8 mouse cellular contexts compared by ENCODE assay signal in the genomic region with DNA sequence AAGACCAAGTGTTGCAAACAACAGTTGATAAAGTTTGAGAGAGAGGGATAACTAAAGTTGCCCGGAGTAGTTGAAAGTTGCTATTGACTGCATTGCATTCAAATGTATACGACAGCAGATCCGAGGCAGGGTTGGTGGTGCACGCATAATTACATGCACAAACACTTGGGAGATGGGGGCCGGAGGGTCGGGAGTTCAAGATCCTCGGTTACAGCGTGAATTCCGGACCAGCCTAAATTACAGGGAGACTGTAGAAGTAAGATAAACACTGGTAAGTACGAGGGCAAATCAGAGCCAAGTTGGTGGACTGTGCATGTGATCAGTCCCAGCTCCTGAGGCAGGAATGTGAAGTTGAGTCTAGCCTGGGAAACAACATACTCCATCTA. TPM values are rescaled to one million over a fixed set of nuclear protein-coding genes. Genes with fewer than 3 reads are reported as not detected.
DNase-seq lines count a peak whose midpoint lies in the region; ATAC-seq and TF ChIP-seq lines count a peak whose summit lies in the region.

No protein-coding gene starts in this region.

- no peak overlapping the region for H3K27ac ChIP-seq in thymus, adult 2 months (ENCODE audit: control insufficient read depth, insufficient read depth, low read length)
- no peak overlapping the region for H3K27ac ChIP-seq in forebrain, embryonic 11.5 days (ENCODE audit: low read depth, low read length)
- H3K27ac ChIP-seq in liver, embryonic 11.5 days (ENCODE audit: low read depth, low read length): no peak overlapping the region
- H3K27ac ChIP-seq in stomach, postnatal 0 days (replicated peaks): no peak overlapping the region

- no peak for TF ChIP-seq CTCF in thymus, adult 2 months (IDR thresholded peaks at IDR 0.05; ENCODE audit: borderline replicate concordance, control insufficient read depth, extremely low read depth, insufficient read depth, low read length, poor library complexity)
- TF ChIP-seq CTCF in stomach, postnatal 0 days (IDR thresholded peaks at IDR 0.05; ENCODE audit: low read depth): no peak

- WGBS in thymus, adult 2 months: 2% methylated on average over 10 of the region's 10 CpGs
- 2% methylated on average over 10 of the region's 10 CpGs for WGBS in forebrain, embryonic 11.5 days
- WGBS in liver, embryonic 11.5 days: 3% methylated on average over 10 of the region's 10 CpGs
- WGBS in stomach, postnatal 0 days: 2% methylated on average over 10 of the region's 10 CpGs

- peaks cover 27% of the 10 kb centered on the region for H3K36me3 ChIP-seq in thymus, adult 2 months (ENCODE audit: control insufficient read depth, insufficient read depth, low read length)
- H3K36me3 ChIP-seq in forebrain, embryonic 11.5 days (ENCODE audit: control insufficient read depth, insufficient read depth, low read length): peaks cover 11% of the 10 kb centered on the region; the same call in 1 of the 2 replicates
- H3K36me3 ChIP-seq in liver, embryonic 11.5 days (ENCODE audit: control insufficient read depth, insufficient read depth, low read length): peaks cover 18% of the 10 kb centered on the region; the same call in 1 of the 2 replicates
- H3K36me3 ChIP-seq in stomach, postnatal 0 days (ENCODE audit: control insufficient read depth, insufficient read depth, low read length): peaks cover 6% of the 10 kb centered on the region

- peak overlapping the region; percentile 68 for H3K9ac ChIP-seq in forebrain, embryonic 11.5 days (ENCODE audit: low read length)
- H3K9ac ChIP-seq in liver, embryonic 11.5 days (ENCODE audit: low read depth, low read length): peak overlapping the region; percentile 87
- peak overlapping the region; percentile 85 for H3K9ac ChIP-seq in stomach, postnatal 0 days (ENCODE audit: low read length)

- H3K4me2 ChIP-seq in forebrain, embryonic 11.5 days (ENCODE audit: low read depth, low read length, severe bottlenecking): peak overlapping the region; percentile 86
- peak overlapping the region; percentile 80 for H3K4me2 ChIP-seq in liver, embryonic 11.5 days
- peak overlapping the region; percentile 92 for H3K4me2 ChIP-seq in stomach, postnatal 0 days (replicated peaks; ENCODE audit: low read depth)

- ATAC-seq in forebrain, embryonic 11.5 days (replicated peaks; ENCODE audit: low FRiP score): peak; percentile 40; the same call in 1 of the 2 replicates
- no peak for ATAC-seq in liver, embryonic 11.5 days (replicated peaks; ENCODE audit: low FRiP score)
- peak; percentile 45; the same call in 1 of the 2 replicates for ATAC-seq in stomach, postnatal 0 days (ENCODE audit: low FRiP score, low TSS enrichment)
- ATAC-seq in granulocyte monocyte progenitor cell, adult 5-6 weeks (replicated peaks; ENCODE audit: poor library complexity, severe bottlenecking): no peak

- peak; percentile 5 for DNase-seq in thymus, adult 2 months
- DNase-seq in thymus, postnatal 4 days: no peak
- DNase-seq in forebrain, embryonic 11.5 days (ENCODE audit: low spot score): no peak
- no peak for DNase-seq in liver, embryonic 11.5 days (ENCODE audit: low spot score)
- DNase-seq in stomach, postnatal 0 days (ENCODE audit: low spot score): no peak
- DNase-seq in cerebellum, postnatal 10 days: no peak
- DNase-seq in thymus, postnatal 10 days (ENCODE audit: low spot score in 2 of 2): no peak

- TF ChIP-seq POLR2A in thymus, adult 2 months (IDR thresholded peaks at IDR 0.05; ENCODE audit: control insufficient read depth, extremely low read depth, insufficient read depth, low read length, poor library complexity): no peak

- H3K27me3 ChIP-seq in thymus, adult 2 months (ENCODE audit: control insufficient read depth, insufficient read depth, low read length): no peaks in the 10 kb centered on the region
- no peaks in the 10 kb centered on the region for H3K27me3 ChIP-seq in forebrain, embryonic 11.5 days (ENCODE audit: control insufficient read depth, insufficient read depth, low read length)
- no peaks in the 10 kb centered on the region for H3K27me3 ChIP-seq in liver, embryonic 11.5 days (replicated peaks; ENCODE audit: control insufficient read depth, insufficient read depth, low read length)
- H3K27me3 ChIP-seq in stomach, postnatal 0 days (ENCODE audit: control insufficient read depth, insufficient read depth, low read length): no peaks in the 10 kb centered on the region

- peaks cover 9% of the 10 kb centered on the region for H3K4me1 ChIP-seq in thymus, adult 2 months (replicated peaks; ENCODE audit: control insufficient read depth, insufficient read depth, low read length)
- H3K4me1 ChIP-seq in forebrain, embryonic 11.5 days (replicated peaks; ENCODE audit: control insufficient read depth, insufficient read depth, low read length): peaks cover 6% of the 10 kb centered on the region; the same call in 1 of the 2 replicates
- H3K4me1 ChIP-seq in liver, embryonic 11.5 days (replicated peaks; ENCODE audit: control insufficient read depth, insufficient read depth, low read length): peaks cover 4% of the 10 kb centered on the region
- no peaks in the 10 kb centered on the region for H3K4me1 ChIP-seq in stomach, postnatal 0 days (replicated peaks; ENCODE audit: control insufficient read depth, insufficient read depth)

- no peak for TF ChIP-seq EP300 in stomach, postnatal 0 days (optimal IDR thresholded peaks at IDR 0.05)

- H3K9me3 ChIP-seq in forebrain, embryonic 11.5 days (ENCODE audit: control insufficient read depth, low read length): no peaks in the 10 kb centered on the region
- no peaks in the 10 kb centered on the region for H3K9me3 ChIP-seq in liver, embryonic 11.5 days (ENCODE audit: control insufficient read depth, low read length)
- no peaks in the 10 kb centered on the region for H3K9me3 ChIP-seq in stomach, postnatal 0 days (ENCODE audit: control insufficient read depth, low read length)

- H3K4me3 ChIP-seq in thymus, adult 2 months (ENCODE audit: control insufficient read depth, insufficient read depth, low read length): peak overlapping the region; percentile 69
- H3K4me3 ChIP-seq in forebrain, embryonic 11.5 days (ENCODE audit: low read depth, low read length): peak overlapping the region; percentile 78
- H3K4me3 ChIP-seq in liver, embryonic 11.5 days (ENCODE audit: low read depth, low read length): peak overlapping the region; percentile 97
- peak overlapping the region; percentile 90 for H3K4me3 ChIP-seq in stomach, postnatal 0 days (ENCODE audit: low read depth, low read length)

RNA-seq across cellular contexts. Expression of a gene that starts 0.6 kb away (rescaled TPM):
- 22.8 TPM in 2 replicates for polyA plus RNA-seq in thymus, adult 2 months (2012; rRNA removed)
- 79.9 and 91.0 TPM in 2 replicates for polyA plus RNA-seq in forebrain, embryonic 11.5 days (2014; fragmentation: Nextera tagmentation; extraction: Ambion mirVana)
- 79.2 and 80.9 TPM in 2 replicates for polyA plus RNA-seq in liver, embryonic 11.5 days (2014; fragmentation: Nextera tagmentation; extraction: Ambion mirVana)
- polyA plus RNA-seq in stomach, postnatal 0 days (2015; fragmentation: Nextera tagmentation; extraction: Ambion mirVana): 24.1 and 28.8 TPM in 2 replicates
- 101 and 113 TPM in 2 replicates for total RNA-seq in granulocyte monocyte progenitor cell, adult 5-6 weeks (2014; fragmentation: Nextera tagmentation)
- total RNA-seq in granulocyte monocyte progenitor cell, adult 5-6 weeks (2017): 59.7 and 75.1 TPM in 2 replicates

RNA-seq across cellular contexts. Expression of a gene that starts 17.4 kb away (rescaled TPM):
- 3.6 and 4.4 TPM in 2 replicates for polyA plus RNA-seq in thymus, adult 2 months (2012; rRNA removed)
- polyA plus RNA-seq in forebrain, embryonic 11.5 days (2014; fragmentation: Nextera tagmentation; extraction: Ambion mirVana): 185 and 203 TPM in 2 replicates
- 63.8 and 66.1 TPM in 2 replicates for polyA plus RNA-seq in liver, embryonic 11.5 days (2014; fragmentation: Nextera tagmentation; extraction: Ambion mirVana)
- 89.7 and 95.5 TPM in 2 replicates for polyA plus RNA-seq in stomach, postnatal 0 days (2015; fragmentation: Nextera tagmentation; extraction: Ambion mirVana)
- 57.7 and 60.1 TPM in 2 replicates for total RNA-seq in granulocyte monocyte progenitor cell, adult 5-6 weeks (2014; fragmentation: Nextera tagmentation)
- total RNA-seq in granulocyte monocyte progenitor cell, adult 5-6 weeks (2017): 52.3 and 53.4 TPM in 2 replicates

RNA-seq across cellular contexts. Expression of a gene that starts 21.4 kb away (rescaled TPM):
- polyA plus RNA-seq in thymus, adult 2 months (2012; rRNA removed): 4.8 and 5.6 TPM in 2 replicates
- polyA plus RNA-seq in forebrain, embryonic 11.5 days (2014; fragmentation: Nextera tagmentation; extraction: Ambion mirVana): 25.7 and 31.2 TPM in 2 replicates
- 22.7 and 27.2 TPM in 2 replicates for polyA plus RNA-seq in liver, embryonic 11.5 days (2014; fragmentation: Nextera tagmentation; extraction: Ambion mirVana)
- 15.5 and 17.5 TPM in 2 replicates for polyA plus RNA-seq in stomach, postnatal 0 days (2015; fragmentation: Nextera tagmentation; extraction: Ambion mirVana)
- total RNA-seq in granulocyte monocyte progenitor cell, adult 5-6 weeks (2014; fragmentation: Nextera tagmentation): 37.0 and 38.2 TPM in 2 replicates
- 54.2 and 57.0 TPM in 2 replicates for total RNA-seq in granulocyte monocyte progenitor cell, adult 5-6 weeks (2017)

Comparison
In these comparisons a context has a peak if more than half of its experiments do, and no peak if none do; other contexts are left out.
1. ATAC-seq: peak in forebrain, embryonic 11.5 days (single experiment) and stomach, postnatal 0 days (single experiment); none in liver, embryonic 11.5 days (single experiment) and granulocyte monocyte progenitor cell, adult 5-6 weeks (single experiment).
2. RNA of a gene that starts 17.4 kb away (polyA plus RNA-seq): 185 to 203 TPM in forebrain, embryonic 11.5 days, 89.7 to 95.5 TPM in stomach, postnatal 0 days and 63.8 to 66.1 TPM in liver, embryonic 11.5 days; 3.6 to 4.4 TPM in thymus, adult 2 months; every median in the first group is over 10 times any median in the second.
3. Peak in every context shown above with its lines, with median percentiles within 50 percentile points of each other: H3K4me3 ChIP-seq, H3K4me2 ChIP-seq and H3K9ac ChIP-seq.